Mouse (Mus musculus): ENCODE results near the gene Bptf.

DNA sequence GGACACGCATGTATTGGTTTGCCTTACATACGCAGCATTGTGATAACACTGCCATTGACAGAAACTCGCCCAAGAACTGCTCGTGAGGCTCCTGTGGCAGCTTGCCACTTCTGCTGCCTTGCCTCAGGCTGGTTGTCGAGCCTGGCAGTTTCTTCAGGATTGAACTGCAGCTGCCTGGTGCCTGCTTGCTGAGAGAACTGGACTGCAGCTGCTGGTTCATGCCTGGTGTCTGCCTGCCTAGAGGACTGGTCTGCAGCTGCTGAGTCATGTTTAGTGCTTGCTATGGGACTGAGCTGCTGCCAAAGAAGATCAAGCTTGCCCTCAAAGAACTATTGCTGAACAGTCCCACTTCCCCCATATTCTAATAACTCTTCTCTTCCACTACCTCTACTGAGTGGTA is 23.4 kb upstream of the Bptf start:
- TF ChIP-seq GATA1 (IDR thresholded peaks at IDR 0.05; ENCODE audit: borderline replicate concordance, low read length) (no peak), FLI1 (IDR thresholded peaks at IDR 0.05; ENCODE audit: low read length) (no peak)
